In the genomic region with DNA sequence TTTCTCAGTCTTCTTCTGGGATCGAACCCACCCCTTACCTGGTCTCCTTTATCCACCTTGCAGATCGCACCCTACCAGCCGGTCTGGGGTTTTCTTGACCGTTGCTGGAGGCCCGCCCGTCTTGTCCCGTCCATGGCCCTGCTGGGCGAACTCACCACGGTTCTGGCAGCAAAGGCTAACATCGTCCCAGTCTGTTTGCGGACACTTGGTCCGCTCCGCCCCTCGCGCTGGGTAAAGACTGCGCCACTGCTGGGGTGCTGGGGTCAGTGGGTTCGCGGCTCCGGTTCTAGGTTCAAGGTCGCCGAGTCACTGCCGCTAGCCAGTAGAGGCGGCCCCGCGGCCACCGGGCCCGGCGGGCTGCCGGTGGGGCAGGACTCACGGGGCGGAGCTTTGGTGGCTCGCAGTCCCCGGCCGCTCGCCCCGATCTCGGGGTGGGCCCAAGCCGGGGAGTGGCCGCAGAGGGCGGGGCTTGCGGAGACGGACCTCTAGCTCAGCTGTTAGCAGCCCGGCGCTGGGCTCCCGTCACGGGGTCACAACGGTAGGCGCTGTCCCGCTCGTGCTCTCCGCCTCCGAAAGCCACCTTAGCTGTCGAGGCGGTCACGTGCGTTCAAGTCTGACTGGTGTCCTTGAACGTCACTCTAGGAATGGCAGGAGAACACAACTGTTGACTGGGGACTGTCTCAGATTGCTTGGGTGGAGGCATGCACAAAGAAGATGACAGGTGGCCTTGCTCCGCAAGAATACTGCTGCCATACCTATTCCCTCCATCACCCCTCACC, we compare ENCODE assay signal across 8 mouse cellular contexts. TPM values are rescaled to one million over a fixed set of nuclear protein-coding genes. Genes with fewer than 3 reads are reported as not detected.
DNase-seq lines count a peak whose midpoint lies in the region; ATAC-seq lines count a peak whose summit lies in the region.

A gene (minus strand): TSS at position 657 of the 779 bp plus-strand sequence.

- no peaks in the 10 kb centered on the region for H3K9me3 ChIP-seq in forebrain, embryonic 16.5 days (ENCODE audit: control insufficient read depth, low read length)
- no peaks in the 10 kb centered on the region for H3K9me3 ChIP-seq in lung, embryonic 15.5 days

- peak; percentile 82 for ATAC-seq in forebrain, embryonic 16.5 days
- ATAC-seq in lung, embryonic 15.5 days (ENCODE audit: borderline replicate concordance, extremely low read depth, low FRiP score, low TSS enrichment), result peak; percentile 93

- intact Hi-C loops in heart, postnatal 25 days (cut with DNase I), result loop anchor here (2.0 kb wide), 1 partner anchor 19 kb away; no protein-coding TSS in a partner anchor

- WGBS in forebrain, embryonic 16.5 days, result 2% methylated on average over 57 of the region's 58 CpGs
- WGBS in lung, embryonic 15.5 days, result 1% methylated on average over 58 of the region's 58 CpGs

- H3K27me3 ChIP-seq in forebrain, embryonic 16.5 days (replicated peaks; ENCODE audit: control insufficient read depth, insufficient read depth, low read length), result no peaks in the 10 kb centered on the region
- no peaks in the 10 kb centered on the region for H3K27me3 ChIP-seq in lung, embryonic 15.5 days

- peaks cover 43% of the 10 kb centered on the region for H3K4me1 ChIP-seq in forebrain, embryonic 16.5 days (replicated peaks; ENCODE audit: control insufficient read depth, insufficient read depth, low read length)
- peaks cover 40% of the 10 kb centered on the region for H3K4me1 ChIP-seq in lung, embryonic 15.5 days

- peak within 1 kb of the TSS; percentile 97 for H3K9ac ChIP-seq in forebrain, embryonic 16.5 days (replicated peaks; ENCODE audit: low read depth, low read length)
- H3K9ac ChIP-seq in lung, embryonic 15.5 days, result peak within 1 kb of the TSS; percentile 95

- peak within 1 kb of the TSS; percentile 83 for H3K4me2 ChIP-seq in forebrain, embryonic 16.5 days (ENCODE audit: low read length)
- peak within 1 kb of the TSS; percentile 82 for H3K4me2 ChIP-seq in lung, embryonic 15.5 days

- H3K4me3 ChIP-seq in forebrain, embryonic 16.5 days (replicated peaks; ENCODE audit: low read length), result peak within 1 kb of the TSS; percentile 98
- peak within 1 kb of the TSS; percentile 87 for H3K4me3 ChIP-seq in lung, embryonic 15.5 days

- peak; percentile 93 for DNase-seq in MN1 (ENCODE audit: low spot score)
- DNase-seq in cerebellum, adult 18-20 months, result peak; percentile 94 to 96
- peak; percentile 95 for DNase-seq in heart, postnatal 25 days (ENCODE audit: low spot score)
- DNase-seq in layer of hippocampus, adult 8-10 months (ENCODE audit: low spot score in 2 of 2), result peak; percentile 92 to 93
- DNase-seq in ovary, adult 18-20 months (ENCODE audit: low spot score), result peak; percentile 93
- peak; percentile 72 to 81 for DNase-seq in thymus, postnatal 36 days

- H3K27ac ChIP-seq in forebrain, embryonic 16.5 days (ENCODE audit: low read length), result peak within 1 kb of the TSS; percentile 98
- peak within 1 kb of the TSS; percentile 98 for H3K27ac ChIP-seq in lung, embryonic 15.5 days

- no peaks in the 10 kb centered on the region for H3K36me3 ChIP-seq in forebrain, embryonic 16.5 days (ENCODE audit: control insufficient read depth, insufficient read depth)
- peaks cover 4% of the 10 kb centered on the region; the same call in 1 of the 2 replicates for H3K36me3 ChIP-seq in lung, embryonic 15.5 days

RNA-seq across cellular contexts. Expression of the gene that starts here (rescaled TPM):
- 21.3 and 21.4 TPM in 2 replicates for polyA plus RNA-seq in forebrain, embryonic 16.5 days (2015; fragmentation: Nextera tagmentation; extraction: Ambion mirVana)
- total RNA-seq in heart, postnatal 25 days (2021), result 100 to 1,000 TPM; 433 to 486 TPM
- 10 to 100 TPM; 48.9 to 59.3 (median 50.7) TPM for total RNA-seq in layer of hippocampus, adult 8-10 months (2022)
- 32.0 and 34.1 TPM in 2 replicates for polyA plus RNA-seq in lung, embryonic 15.5 days (2015; fragmentation: Nextera tagmentation; extraction: Ambion mirVana)

Comparison
In these comparisons a context has a peak if more than half of its experiments do, and no peak if none do; other contexts are left out.
1. Peak in every context shown above with its lines: DNase-seq, ATAC-seq, H3K4me3 ChIP-seq and H3K27ac ChIP-seq.
2. RNA of the gene that starts here (total RNA-seq): 433 to 486 TPM in heart, postnatal 25 days; 48.9 to 59.3 TPM in layer of hippocampus, adult 8-10 months; every median in the first group is over 4 times any median in the second.